Mouse (Mus musculus): ENCODE measurements around the gene Fam177a. TPM values are rescaled to one million over a fixed set of nuclear protein-coding genes. Genes with fewer than 3 reads are reported as not detected.

The Fam177a gene
- 2.0 and 3.1 TPM in 2 replicates for polyA plus RNA-seq (2012; ENCODE audit: low replicate concordance)

DNA sequence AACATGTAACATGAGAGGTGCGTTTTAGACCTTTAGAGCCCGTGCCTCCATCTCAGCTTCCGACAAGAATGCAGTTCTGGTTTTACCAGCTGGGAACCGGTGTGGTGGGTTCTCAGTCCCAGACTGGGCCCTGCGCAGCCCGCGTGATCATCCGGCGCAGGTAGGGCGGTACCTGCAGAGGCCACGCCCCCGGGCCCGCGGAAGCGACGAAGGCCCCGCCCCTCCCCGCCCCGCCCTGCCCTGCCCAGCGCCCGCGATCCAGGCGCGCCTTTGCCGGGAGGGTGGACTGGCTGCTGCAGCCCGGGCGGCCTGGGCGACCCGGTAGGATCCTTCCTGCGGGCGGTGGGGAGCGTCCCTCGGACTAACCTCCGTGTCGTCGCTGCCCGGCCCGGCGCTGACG, at the start of gene Fam177a:
Gene Fam177a, plus strand, starts transcription at position 228 of the 400 bp plus-strand sequence.

DNA sequence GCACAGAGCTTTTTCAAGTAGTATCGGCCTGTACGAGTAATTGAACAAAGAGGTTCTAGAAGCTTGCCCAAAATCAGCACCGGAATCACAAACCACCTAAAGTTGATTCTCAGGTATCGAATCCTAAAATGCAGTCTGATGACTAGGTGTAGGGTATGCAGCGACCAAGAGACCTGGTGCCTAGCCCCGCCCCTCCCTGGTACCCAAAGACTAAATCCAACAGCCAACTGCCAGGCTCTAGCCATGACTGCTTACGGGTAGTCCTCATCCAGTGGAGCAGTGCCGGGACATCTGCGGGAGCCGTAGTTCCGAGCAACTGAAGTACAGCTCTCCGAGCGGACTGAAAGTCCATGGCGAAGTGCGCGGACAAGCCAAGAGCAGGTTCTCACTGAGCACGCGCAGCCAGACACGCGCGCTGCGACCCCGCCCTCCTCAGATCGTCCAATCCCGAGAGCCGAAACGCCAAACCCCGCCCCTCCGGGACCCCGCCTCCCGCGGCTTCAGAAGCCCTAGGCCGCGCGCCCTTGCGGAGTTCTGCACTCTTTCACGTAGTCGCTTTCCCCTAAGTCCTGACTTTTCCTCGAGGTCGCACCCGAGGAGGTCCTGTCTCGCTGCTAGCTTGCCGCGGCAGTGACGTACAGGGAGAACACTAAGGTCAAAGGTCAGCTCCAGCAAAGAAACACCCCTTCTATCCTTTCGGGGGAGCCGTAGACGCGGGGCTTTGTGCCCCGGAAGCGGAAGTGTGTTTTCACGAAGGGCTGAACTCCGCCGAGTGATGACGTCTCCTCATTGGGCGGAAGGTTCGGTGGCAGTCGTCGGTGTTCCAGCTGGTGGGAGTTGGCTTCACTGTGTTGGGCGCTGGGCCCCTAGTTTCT, 44.3 kb upstream of the Fam177a start, which contains the start of the genes 2700097O09Rik and Srp54a:
Gene 2700097O09Rik, minus strand, starts transcription at position 385 of the 875 bp plus-strand sequence.
Gene Srp54a, plus strand, starts transcription at position 537 of the 875 bp plus-strand sequence.

GRCm38 (mm10) chr12:55154559-55155448, 30.5 kb downstream of the Fam177a start, which contains the start of gene Srp54b:
Srp54b (plus strand) TSS chr12:55155104.

Other genes with a start within 250 kb of the Fam177a start
- 3.3 and 12.3 TPM in 2 replicates for gene Gm20403, start 137.9 kb upstream of the Fam177a start, polyA plus RNA-seq (2012; ENCODE audit: low replicate concordance)
- gene Baz1a, start 110.1 kb upstream of the Fam177a start, polyA plus RNA-seq (2012; ENCODE audit: low replicate concordance) = 35.4 and 44.5 TPM in 2 replicates
- 0.66 TPM in 1 of 2 replicates, not detected in the other for gene 2700097O09Rik, start 44.4 kb upstream of the Fam177a start, polyA plus RNA-seq (2012; ENCODE audit: low replicate concordance)
- gene Srp54a, start 44.2 kb upstream of the Fam177a start, polyA plus RNA-seq (2012; ENCODE audit: low replicate concordance) = 0.61 and 2.4 TPM in 2 replicates
- gene Srp54b, start 30.6 kb downstream of the Fam177a start, polyA plus RNA-seq (2012; ENCODE audit: low replicate concordance) = 17.1 and 126 TPM in 2 replicates
- not detected in 2 replicates for gene 1700047I17Rik2, start 75.1 kb downstream of the Fam177a start, polyA plus RNA-seq (2012; ENCODE audit: low replicate concordance)
- gene Srp54c, start 105.7 kb downstream of the Fam177a start, polyA plus RNA-seq (2012; ENCODE audit: low replicate concordance) = 0.19 and 1.2 TPM in 2 replicates
- gene 1110008L16Rik, start 175.1 kb downstream of the Fam177a start, polyA plus RNA-seq (2012; ENCODE audit: low replicate concordance) = 1.1 TPM in 2 replicates
- gene Ppp2r3c, start 178.5 kb downstream of the Fam177a start, polyA plus RNA-seq (2012; ENCODE audit: low replicate concordance) = 0.08 and 1.1 TPM in 2 replicates